Comparison of ENCODE assay signal across 9 mouse cellular contexts in the genomic region with DNA sequence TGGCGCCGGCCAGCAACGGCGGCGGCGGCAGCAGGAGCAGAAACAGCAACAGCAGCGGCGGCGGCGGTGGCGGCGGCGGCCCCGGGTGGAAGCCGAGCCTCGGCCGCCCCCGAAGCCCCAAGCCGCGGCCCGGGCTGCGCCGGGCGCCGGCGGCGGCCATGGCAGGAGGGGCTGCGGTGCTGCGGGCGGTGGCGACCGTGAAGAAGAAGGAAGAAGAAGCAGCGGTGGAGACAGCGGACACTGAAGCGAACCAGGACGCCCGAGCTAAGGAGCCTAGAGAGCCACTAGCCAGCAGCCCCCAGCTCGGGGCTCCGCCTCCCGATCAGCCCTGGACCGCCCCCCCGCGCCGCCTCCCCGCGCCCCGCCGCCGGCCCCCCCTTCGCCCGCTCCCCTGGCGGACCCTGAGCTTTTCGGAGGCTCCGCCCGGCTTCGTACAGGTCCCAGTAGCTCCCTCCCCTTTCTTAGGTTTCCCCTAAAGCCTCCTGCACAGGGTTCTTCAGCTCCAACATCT. TPM values are rescaled to one million over a fixed set of nuclear protein-coding genes. Genes with fewer than 3 reads are reported as not detected.
A peak's percentile ranks its signal among the peaks of the same experiment; 100 is the strongest.
DNase-seq lines count a peak whose midpoint lies in the region; ATAC-seq and TF ChIP-seq lines count a peak whose summit lies in the region.
"Had no signal": no experiment of that assay in that cellular context is flagged by ENCODE, and none has a peak within 500 bp of the region (broad histone marks: within the 10 kb centered on the region; RNA-seq: fewer than 3 reads in every experiment).

A gene (minus strand): TSS at position 411 of the 511 bp plus-strand sequence.

- TF ChIP-seq CTCF in midbrain, postnatal 0 days (IDR thresholded peaks at IDR 0.05), result no peak

- no peaks in the 10 kb centered on the region for H3K36me3 ChIP-seq in embryonic facial prominence, embryonic 14.5 days (ENCODE audit: control insufficient read depth, insufficient read depth, low read length)
- H3K36me3 ChIP-seq in hindbrain, embryonic 15.5 days, result no peaks in the 10 kb centered on the region
- H3K36me3 ChIP-seq in limb, embryonic 10.5 days, result no peaks in the 10 kb centered on the region
- H3K36me3 ChIP-seq in midbrain, postnatal 0 days (ENCODE audit: insufficient read depth, low read length), result no peaks in the 10 kb centered on the region

- intact Hi-C loops in gastrocnemius, postnatal 14 days (cut with DNase I; ENCODE audit: low total_unique reads), result no loop called here

- H3K27me3 ChIP-seq in embryonic facial prominence, embryonic 14.5 days (replicated peaks; ENCODE audit: control insufficient read depth, insufficient read depth, low read length), result peaks cover 25% of the 10 kb centered on the region
- H3K27me3 ChIP-seq in hindbrain, embryonic 15.5 days, result no peaks in the 10 kb centered on the region
- peaks cover 40% of the 10 kb centered on the region for H3K27me3 ChIP-seq in limb, embryonic 10.5 days (ENCODE audit: low read depth, poor library complexity, severe bottlenecking)
- H3K27me3 ChIP-seq in midbrain, postnatal 0 days (ENCODE audit: insufficient read depth, low read length), result no peaks in the 10 kb centered on the region

- no peaks in the 10 kb centered on the region for H3K4me1 ChIP-seq in embryonic facial prominence, embryonic 14.5 days (ENCODE audit: control insufficient read depth, insufficient read depth, low read length)
- H3K4me1 ChIP-seq in hindbrain, embryonic 15.5 days (replicated peaks), result peaks cover 22% of the 10 kb centered on the region
- H3K4me1 ChIP-seq in limb, embryonic 10.5 days, result peaks cover 17% of the 10 kb centered on the region
- H3K4me1 ChIP-seq in midbrain, postnatal 0 days (ENCODE audit: insufficient read depth, low read length), result peaks cover 5% of the 10 kb centered on the region; the same call in 1 of the 2 replicates

- peak; percentile 74 for ATAC-seq in embryonic facial prominence, embryonic 14.5 days (ENCODE audit: low read depth)
- peak; percentile 80 for ATAC-seq in hindbrain, embryonic 15.5 days (ENCODE audit: low FRiP score, low read depth)
- peak; percentile 80 for ATAC-seq in midbrain, postnatal 0 days (ENCODE audit: low FRiP score)

- WGBS in embryonic facial prominence, embryonic 14.5 days, result 3% methylated on average over 5 of the region's 56 CpGs
- under 1% methylated on average over 35 of the region's 56 CpGs for WGBS in hindbrain, embryonic 15.5 days
- 2% methylated on average over 38 of the region's 56 CpGs for WGBS in limb, embryonic 10.5 days
- WGBS in midbrain, postnatal 0 days, result 3% methylated on average over 10 of the region's 56 CpGs

- no peak within 1 kb of the TSS for H3K27ac ChIP-seq in embryonic facial prominence, embryonic 14.5 days (replicated peaks; ENCODE audit: low read depth, low read length)
- H3K27ac ChIP-seq in hindbrain, embryonic 15.5 days (replicated peaks), result peak within 1 kb of the TSS; percentile 92
- H3K27ac ChIP-seq in limb, embryonic 10.5 days, result peak within 1 kb of the TSS; percentile 82
- peak within 1 kb of the TSS; percentile 80 for H3K27ac ChIP-seq in midbrain, postnatal 0 days (ENCODE audit: low read depth, low read length)

- H3K4me2 ChIP-seq in embryonic facial prominence, embryonic 14.5 days (ENCODE audit: low read depth, low read length), result peak within 1 kb of the TSS; percentile 97
- H3K4me2 ChIP-seq in hindbrain, embryonic 15.5 days, result peak within 1 kb of the TSS; percentile 84
- H3K4me2 ChIP-seq in midbrain, postnatal 0 days (ENCODE audit: low read depth, low read length, poor library complexity, severe bottlenecking), result peak within 1 kb of the TSS; percentile 81

- H3K9ac ChIP-seq in embryonic facial prominence, embryonic 14.5 days (ENCODE audit: low read depth, low read length), result peak within 1 kb of the TSS; percentile 69
- H3K9ac ChIP-seq in hindbrain, embryonic 15.5 days, result peak within 1 kb of the TSS; percentile 97
- peak within 1 kb of the TSS; percentile 92 for H3K9ac ChIP-seq in midbrain, postnatal 0 days (replicated peaks; ENCODE audit: low read length, poor library complexity, severe bottlenecking)

- peak within 1 kb of the TSS; percentile 74 for H3K4me3 ChIP-seq in embryonic facial prominence, embryonic 14.5 days (ENCODE audit: low read depth, low read length)
- H3K4me3 ChIP-seq in hindbrain, embryonic 15.5 days, result peak within 1 kb of the TSS; percentile 84
- H3K4me3 ChIP-seq in limb, embryonic 10.5 days, result peak within 1 kb of the TSS; percentile 90
- H3K4me3 ChIP-seq in midbrain, postnatal 0 days (ENCODE audit: low read depth, low read length), result peak within 1 kb of the TSS; percentile 89

- DNase-seq in gastrocnemius, postnatal 14 days, result peak; percentile 5
- no peak for DNase-seq in gastrocnemius, postnatal 25 days
- peak; percentile 12 for DNase-seq in adrenal gland, postnatal 14 days
- no peak for DNase-seq in embryonic facial prominence, embryonic 14.5 days (ENCODE audit: low spot score)
- DNase-seq in limb, embryonic 10.5 days (ENCODE audit: low spot score), result peak; percentile 67
- peak; percentile 66 for DNase-seq in midbrain, postnatal 0 days (ENCODE audit: low spot score)
- no peak for DNase-seq in spleen, adult 18-20 months

- H3K9me3 ChIP-seq in embryonic facial prominence, embryonic 14.5 days (ENCODE audit: control insufficient read depth, low read length), result no peaks in the 10 kb centered on the region
- no peaks in the 10 kb centered on the region for H3K9me3 ChIP-seq in hindbrain, embryonic 15.5 days
- no peaks in the 10 kb centered on the region for H3K9me3 ChIP-seq in limb, embryonic 10.5 days (replicated peaks)
- no peaks in the 10 kb centered on the region for H3K9me3 ChIP-seq in midbrain, postnatal 0 days (ENCODE audit: low read length)

RNA-seq across cellular contexts. Expression of the gene that starts here (rescaled TPM):
- 1 to 10 TPM in 1 of 2 experiments, under 1 TPM in 1; 0.78 to 1.6 TPM for total RNA-seq in gastrocnemius, postnatal 14 days (2021)
- under 1 TPM; 0.24 to 0.97 TPM for total RNA-seq in gastrocnemius, postnatal 25 days (2021)
- 2.2 and 3.4 TPM in 2 replicates for total RNA-seq in adrenal gland, postnatal 14 days (2021)
- 1.0 and 1.2 TPM in 2 replicates for polyA plus RNA-seq in embryonic facial prominence, embryonic 14.5 days (2014; fragmentation: Nextera tagmentation; extraction: Ambion mirVana)
- polyA plus RNA-seq in hindbrain, embryonic 15.5 days (2015; fragmentation: Nextera tagmentation; extraction: Ambion mirVana), result 3.5 and 4.3 TPM in 2 replicates
- polyA plus RNA-seq in limb, embryonic 10.5 days (2016; fragmentation: Nextera tagmentation; extraction: Ambion mirVana), result 0.29 and 0.66 TPM in 2 replicates
- total RNA-seq in midbrain, postnatal 0 days (2014; rRNA removed), result 34.9 and 40.8 TPM in 2 replicates
- polyA plus RNA-seq in midbrain, postnatal 0 days (2015; fragmentation: Nextera tagmentation; extraction: Ambion mirVana), result 1.4 and 2.5 TPM in 2 replicates
- polyA plus RNA-seq: C2C12 had no signal

Comparison
In these comparisons a context has a peak if more than half of its experiments do, and no peak if none do; other contexts are left out.
1. DNase-seq: peak in gastrocnemius, postnatal 14 days (single experiment), adrenal gland, postnatal 14 days (single experiment) and midbrain, postnatal 0 days (single experiment); none in gastrocnemius, postnatal 25 days (single experiment), embryonic facial prominence, embryonic 14.5 days (single experiment) and spleen, adult 18-20 months (0 of 2).
2. Peak in DNase-seq, H3K4me3 ChIP-seq and H3K27ac ChIP-seq in limb, embryonic 10.5 days; RNA of the gene not detected or under 1 TPM.
3. Peak in every context shown above with its lines, with median percentiles within 50 percentile points of each other: ATAC-seq, H3K4me2 ChIP-seq, H3K4me3 ChIP-seq and H3K9ac ChIP-seq.